In genomic region chr11:59677767-59678166, GRCm38 (mm10) we compare ENCODE assay signal across 27 mouse cellular contexts.
"Had no signal": no experiment of that assay in that cellular context is flagged by ENCODE, and none has a peak within 500 bp of the region (broad histone marks: within the 10 kb centered on the region; RNA-seq: fewer than 3 reads in every experiment).

No protein-coding gene starts in this region.

- ATAC-seq: forebrain, embryonic 13.5 days; forebrain, embryonic 14.5 days; forebrain, embryonic 15.5 days; forebrain, embryonic 16.5 days; forebrain, postnatal 0 days had no signal

- H3K4me3 ChIP-seq: embryonic facial prominence, embryonic 10.5 days; embryonic facial prominence, embryonic 12.5 days; embryonic facial prominence, embryonic 13.5 days; embryonic facial prominence, embryonic 15.5 days; erythroblast, embryonic 14.5 days; forebrain, embryonic 12.5 days; forebrain, embryonic 13.5 days; forebrain, embryonic 15.5 days; gastrocnemius, adult 2 months; heart, adult 2 months had no signal

- DNase-seq: cerebellum, adult 2 months; cerebellum, adult 8-10 months; cerebellum, adult 9-10 months; cerebellum, adult 9-11 months; cerebellum, postnatal 10 days; cerebellum, postnatal 14 days; cerebellum, postnatal 25 days; cerebellum, postnatal 36 days; embryo, embryonic 11 days; forebrain, postnatal 0 days; gastrocnemius, adult 2 months; gastrocnemius, postnatal 10 days; gastrocnemius, postnatal 14 days; gastrocnemius, postnatal 25 days; gastrocnemius, postnatal 36 days; heart, adult 18-20 months; heart, adult 2 months had no signal

- H3K4me2 ChIP-seq: embryonic facial prominence, embryonic 12.5 days; embryonic facial prominence, embryonic 13.5 days; embryonic facial prominence, embryonic 15.5 days; forebrain, embryonic 12.5 days; forebrain, embryonic 13.5 days; forebrain, embryonic 15.5 days had no signal

- H3K9me3 ChIP-seq: embryonic facial prominence, embryonic 10.5 days; embryonic facial prominence, embryonic 12.5 days; embryonic facial prominence, embryonic 13.5 days; embryonic facial prominence, embryonic 15.5 days; forebrain, embryonic 12.5 days; forebrain, embryonic 13.5 days; forebrain, embryonic 15.5 days had no signal

- H3K4me1 ChIP-seq: forebrain, embryonic 12.5 days; forebrain, embryonic 13.5 days; forebrain, embryonic 15.5 days had no signal

- H3K27me3 ChIP-seq: embryonic facial prominence, embryonic 12.5 days; embryonic facial prominence, embryonic 13.5 days; embryonic facial prominence, embryonic 15.5 days; forebrain, embryonic 12.5 days; forebrain, embryonic 13.5 days; forebrain, embryonic 15.5 days had no signal

- H3K36me3 ChIP-seq: forebrain, embryonic 15.5 days had no signal

- H3K9ac ChIP-seq: embryonic facial prominence, embryonic 12.5 days; embryonic facial prominence, embryonic 13.5 days; embryonic facial prominence, embryonic 15.5 days; forebrain, embryonic 12.5 days; forebrain, embryonic 13.5 days; forebrain, embryonic 15.5 days; forebrain, postnatal 0 days had no signal

- H3K27ac ChIP-seq: embryonic facial prominence, embryonic 10.5 days; embryonic facial prominence, embryonic 12.5 days; embryonic facial prominence, embryonic 13.5 days; embryonic facial prominence, embryonic 15.5 days; forebrain, embryonic 12.5 days; forebrain, embryonic 13.5 days; forebrain, embryonic 15.5 days; gastrocnemius, adult 2 months; heart, adult 2 months had no signal
